Mouse (Mus musculus): ENCODE data around the gene Wdr74. TPM values are rescaled to one million over a fixed set of nuclear protein-coding genes. Genes with fewer than 3 reads are reported as not detected.
A peak's percentile ranks its signal among the peaks of the same experiment; 100 is the strongest.
"Not testable (repeated sequence)": the region's sequence is repeated elsewhere in the genome, so short reads cannot be mapped to it uniquely, and the experiment has no call there.

The Wdr74 gene
- total RNA-seq, 1 experiment from 2014 or later: 50.8 TPM

- no peak for DNase-seq
These were observed 19.5 kb upstream of the Wdr74 start for GRCm38 (mm10) chr19:8715868-8716766.

- no peak for DNase-seq
These were observed 18.7 kb upstream of the Wdr74 start for GRCm38 (mm10) chr19:8716767-8717475.

DNA sequence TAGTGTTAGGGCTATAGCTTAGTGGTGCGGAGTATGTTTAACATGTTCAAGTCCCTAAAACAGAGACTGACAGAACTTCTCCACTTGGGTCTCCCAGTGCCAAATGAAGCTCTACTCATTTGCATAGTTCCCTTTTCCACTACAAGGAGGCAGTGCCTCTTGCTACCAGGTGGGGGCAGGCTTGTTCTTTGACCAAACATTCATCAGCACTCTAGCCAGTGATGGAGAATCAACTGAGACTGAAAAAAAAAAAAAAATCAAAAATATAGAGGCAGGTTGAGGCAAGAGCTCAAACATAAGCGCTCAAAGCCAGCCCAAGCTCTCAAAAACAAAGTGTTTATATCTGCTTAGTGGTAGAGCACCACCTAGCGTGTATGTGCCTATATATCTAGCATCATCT is 17.3 kb upstream of the Wdr74 start:
- peak; percentile 84 for DNase-seq

GRCm38 (mm10) chr19:8719037-8719436 is 16.6 kb upstream of the Wdr74 start:
- DNase-seq: not testable (repeated sequence)

DNA sequence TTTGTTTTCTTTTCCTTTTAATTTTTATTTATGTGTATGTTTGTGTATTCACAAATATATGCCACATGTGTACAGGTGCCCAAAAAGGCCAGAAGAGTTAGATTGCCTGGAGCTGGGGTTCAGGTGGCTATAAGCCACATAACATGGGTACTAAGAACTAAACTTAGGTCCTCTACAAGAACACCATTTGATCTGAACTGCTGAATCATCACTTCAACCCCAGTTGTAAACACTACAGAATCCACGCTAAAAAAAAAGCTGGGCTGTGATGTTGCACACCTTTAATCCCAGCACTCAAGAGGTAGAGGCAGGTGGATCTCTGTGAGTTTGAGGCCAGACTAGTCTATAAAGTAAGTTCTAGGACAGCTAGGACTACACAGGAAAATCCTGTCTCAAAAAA is 14.2 kb upstream of the Wdr74 start:
- DNase-seq: no peak

- no peak for DNase-seq
These were observed 13.6 kb upstream of the Wdr74 start for GRCm38 (mm10) chr19:8722021-8722420.

DNA sequence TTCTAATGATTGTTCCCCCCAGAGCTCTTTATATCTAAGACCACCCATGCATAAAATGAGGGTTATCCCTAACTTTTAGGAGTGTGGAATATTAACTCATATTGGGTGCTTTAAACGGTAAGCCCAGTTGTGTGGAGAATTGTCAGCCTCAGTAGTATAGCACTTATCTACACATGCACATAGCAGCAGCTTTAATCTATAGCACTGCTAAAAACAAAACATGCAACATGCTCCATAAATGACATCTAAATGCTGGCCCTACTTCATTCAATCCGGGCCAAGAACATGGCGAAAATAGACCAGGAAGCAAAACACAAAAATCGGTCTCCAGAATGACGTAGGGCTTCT is 13.1 kb upstream of the Wdr74 start:
- DNase-seq: no peak

- DNase-seq: peak; percentile 97
These were observed 12.6 kb upstream of the Wdr74 start, which contains the start of gene Slc3a2 for GRCm38 (mm10) chr19:8722907-8723573. Gene Slc3a2, minus strand, starts transcription at chr19:8723369.

DNA sequence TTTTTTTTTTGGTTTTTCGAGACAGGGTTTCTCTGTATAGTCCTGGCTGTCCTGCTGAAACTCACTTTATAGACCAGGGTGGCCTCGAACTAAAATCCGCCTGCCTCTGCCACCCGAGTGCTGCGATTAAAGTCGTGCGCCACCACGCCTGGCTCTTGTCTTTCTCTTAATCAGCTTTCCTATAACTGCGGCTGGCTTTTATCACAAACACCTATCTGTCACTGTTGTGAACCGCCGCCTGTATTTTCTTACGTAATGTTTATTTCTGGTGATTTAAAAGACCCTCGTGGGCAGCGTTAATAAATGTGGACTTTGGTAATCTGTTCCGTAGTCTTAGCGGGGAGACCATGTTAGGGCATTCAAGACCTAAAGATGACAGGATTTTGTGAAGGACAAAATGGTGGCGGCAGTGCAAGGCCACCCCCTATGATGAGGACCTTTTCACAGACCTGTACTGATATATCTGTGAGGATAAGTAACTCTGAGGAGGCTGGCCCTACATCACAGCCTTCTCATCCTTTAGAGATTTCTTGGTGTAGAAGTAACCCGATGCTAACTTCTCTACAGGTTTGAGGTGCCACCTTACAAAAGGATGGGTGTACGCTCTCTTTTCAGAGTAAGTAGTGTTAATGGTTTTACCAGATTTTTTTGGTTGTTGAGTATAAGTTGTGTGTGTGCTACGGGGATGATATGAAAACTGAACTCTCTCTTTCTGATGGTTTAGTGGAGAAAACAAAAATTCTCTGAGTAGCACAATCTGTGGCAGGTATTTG is 11.9 kb upstream of the Wdr74 start:
- DNase-seq: peak; percentile 28

DNA sequence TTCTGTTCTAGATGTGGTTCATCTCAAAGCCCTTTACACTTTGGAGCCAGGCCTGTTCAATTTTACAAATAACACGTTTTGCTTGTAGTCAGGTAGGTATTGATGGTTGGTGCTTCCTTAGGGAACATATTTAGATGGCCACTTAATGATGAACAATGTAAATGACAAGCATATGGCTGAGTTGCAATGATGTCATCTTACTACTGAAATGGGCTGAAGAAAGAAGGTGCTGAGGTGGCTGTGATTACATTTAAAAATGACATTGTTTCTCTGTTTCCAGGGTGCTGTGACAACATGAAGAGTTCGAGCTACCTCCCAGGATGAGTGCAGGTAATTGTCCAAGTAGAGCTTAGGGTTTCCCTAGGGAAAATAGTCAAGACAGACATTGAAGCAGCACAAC is 11.2 kb upstream of the Wdr74 start:
- no peak for DNase-seq

- DNase-seq: no peak
These were observed 10.5 kb upstream of the Wdr74 start for GRCm38 (mm10) chr19:8725081-8725613.

DNA sequence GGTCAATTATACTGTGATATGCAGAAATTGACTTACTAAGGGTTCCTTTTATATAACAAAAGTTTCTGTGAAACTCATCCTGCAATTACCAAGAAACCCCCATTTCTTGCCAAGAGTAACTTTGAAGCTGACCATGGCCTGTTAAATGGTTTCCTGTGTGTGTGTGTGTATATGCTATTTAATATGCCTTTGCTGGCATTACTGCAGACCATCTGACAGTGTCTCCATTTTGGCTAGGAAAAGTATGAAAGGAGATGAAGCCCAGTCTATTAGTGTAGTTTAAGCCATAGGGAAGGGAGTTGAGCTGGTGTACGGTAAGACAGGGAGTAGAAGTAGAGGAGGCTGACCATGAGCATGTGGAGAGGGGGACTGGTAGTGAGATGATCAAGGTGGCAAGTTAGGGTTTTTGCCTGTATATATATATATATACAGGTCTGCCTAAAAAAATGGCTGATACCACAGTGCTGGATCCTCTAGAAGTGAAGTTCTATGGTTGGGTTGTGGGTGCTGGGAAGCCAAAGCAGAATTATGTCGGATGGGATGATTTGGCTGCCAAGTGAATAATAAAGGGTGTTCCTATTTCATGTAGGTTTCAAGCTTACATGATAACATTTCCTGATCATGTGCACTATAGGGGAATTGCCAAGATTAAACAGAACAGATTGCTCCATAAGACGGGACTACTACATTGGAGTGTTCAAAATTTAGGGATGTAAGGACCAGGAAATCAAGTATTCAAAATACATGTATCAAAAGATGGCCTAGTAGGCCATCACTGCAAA is 8.8 kb upstream of the Wdr74 start:
- no peak for DNase-seq

DNA sequence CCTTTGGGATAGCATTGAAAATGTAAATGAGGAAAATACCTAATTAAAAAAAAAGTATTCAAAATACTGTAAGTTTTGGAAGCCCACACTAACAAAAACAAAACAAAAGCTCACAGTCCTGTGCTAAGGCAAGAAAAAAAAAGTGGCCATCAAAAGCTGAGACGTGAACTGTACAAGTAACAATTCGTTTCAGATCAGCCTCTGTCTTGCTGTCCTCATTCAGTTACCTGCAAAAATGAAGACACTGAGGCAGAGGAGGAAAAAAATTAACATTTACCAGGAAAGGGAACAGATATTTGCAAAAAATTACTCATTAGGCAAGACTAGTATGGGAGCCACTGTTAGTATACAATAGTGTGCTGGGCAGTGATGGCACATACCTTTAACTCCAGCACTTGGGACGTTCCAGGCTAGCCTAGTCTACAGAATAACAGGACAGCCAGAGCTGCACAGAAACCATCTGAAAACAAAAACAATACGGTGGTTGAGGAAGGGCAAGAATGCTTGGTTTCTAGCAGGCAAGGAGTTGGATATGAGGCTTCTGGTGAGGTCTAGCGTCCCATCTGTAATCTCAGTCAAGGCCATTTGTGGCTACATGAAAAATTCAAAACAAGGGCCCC is 8.0 kb upstream of the Wdr74 start:
- no peak for DNase-seq

GRCm38 (mm10) chr19:8728335-8729099 is 7.1 kb upstream of the Wdr74 start:
- not testable (repeated sequence) for DNase-seq

DNA sequence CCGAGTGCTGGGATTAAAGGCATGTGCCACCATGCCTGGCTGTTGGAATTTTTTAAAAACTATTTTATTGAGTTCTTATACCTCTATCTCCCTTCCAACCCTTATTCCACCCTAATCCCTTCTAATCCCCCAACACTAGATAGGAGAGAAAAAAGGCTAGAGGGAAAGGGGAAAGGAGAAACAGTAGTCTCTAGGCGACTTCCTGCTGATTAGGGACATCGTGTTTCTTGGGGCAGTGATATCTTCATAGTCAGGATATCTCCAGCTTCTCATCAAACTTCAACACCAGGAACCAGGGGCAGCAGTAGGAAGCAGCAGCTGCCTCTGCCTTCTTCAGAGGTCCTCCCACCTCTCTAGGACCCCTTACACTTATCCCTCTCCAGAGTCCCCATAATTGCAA is 1.3 kb upstream of the Wdr74 start:
- no peak for DNase-seq

DNA sequence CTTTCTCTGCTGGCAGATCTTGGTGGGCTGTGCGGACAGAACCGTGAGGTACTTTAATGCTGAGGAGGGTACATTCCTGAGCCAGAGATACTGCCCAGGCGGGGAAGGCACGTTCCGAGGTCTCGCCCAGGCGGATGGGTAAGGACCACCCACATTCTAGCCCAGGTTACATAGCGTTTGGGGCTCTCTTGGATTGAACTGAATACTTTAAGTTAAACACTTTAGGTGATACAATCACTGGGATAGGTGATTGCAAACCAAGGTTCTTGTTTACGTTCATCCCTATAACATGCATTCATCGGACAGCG is 487 bp downstream of the Wdr74 start:
- DNase-seq: no peak

GRCm38 (mm10) chr19:8738911-8739310 is 3.3 kb downstream of the Wdr74 start:
- DNase-seq: no peak

DNA sequence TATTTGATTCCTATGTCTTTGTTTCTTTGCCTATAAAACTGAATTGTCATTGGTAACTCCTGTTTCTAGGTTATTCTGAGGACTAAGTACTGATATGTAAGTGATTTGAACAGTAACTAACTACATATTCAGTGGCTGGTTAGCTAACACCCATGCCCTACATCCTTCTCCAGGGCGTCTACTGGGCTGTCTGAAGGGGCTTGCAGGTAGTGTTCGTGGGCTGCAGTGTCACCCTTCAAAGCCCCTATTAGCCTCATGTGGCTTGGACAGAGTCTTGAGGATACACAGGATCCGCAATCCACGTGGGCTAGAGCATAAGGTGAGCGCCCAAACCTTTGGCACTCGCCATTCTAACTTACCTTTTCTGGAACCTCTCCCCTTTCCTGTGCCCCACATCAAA is 4.0 kb downstream of the Wdr74 start:
- DNase-seq: no peak

DNA sequence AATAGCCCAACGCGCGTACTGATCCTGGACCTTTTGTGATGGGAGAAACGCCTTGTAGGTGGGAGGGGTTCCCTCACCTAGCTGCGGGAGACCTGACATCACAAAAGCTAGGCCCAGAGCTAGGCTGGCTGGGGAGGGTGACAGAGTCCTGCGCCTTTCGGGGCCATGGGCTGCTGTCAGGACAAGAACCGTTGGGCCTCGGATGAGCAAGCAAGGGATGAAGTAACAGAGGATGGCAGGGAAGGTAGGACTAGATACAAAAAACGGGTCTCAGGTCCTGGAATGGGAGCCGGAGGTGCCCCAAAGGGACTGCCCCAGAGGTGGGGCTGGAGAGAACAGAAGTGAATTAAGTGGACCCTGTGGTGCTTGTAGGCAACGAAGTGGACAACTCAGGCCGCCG is 5.0 kb downstream of the Wdr74 start, which contains the start of gene 1700092M07Rik:
1700092M07Rik (plus strand) TSS at position 116 of the 400 bp plus-strand sequence.
- no peak for DNase-seq
